Mouse (Mus musculus) heart, embryonic 12.5 days (tissue): ENCODE measurements around the gene Fhl3. TPM values are rescaled to one million over a fixed set of nuclear protein-coding genes. Genes with fewer than 3 reads are reported as not detected.
"Not testable (repeated sequence)": the region's sequence is repeated elsewhere in the genome, so short reads cannot be mapped to it uniquely, and the experiment has no call there.

Experiments
- ATAC-seq: fragments of 200-750 bp; cut with Nextera tagmentation; 2 replicates; pipeline ENCODE4 v1.8.0; 2017; ENCODE audit warnings: moderate TSS enrichment, moderate library complexity; ENCODE audit not compliant: insufficient number of reproducible peaks, low FRiP score
- H3K27ac ChIP-seq: fragments of 300-500 bp; sonication (generic); 2 replicates; pipeline ENCODE4 v1.5.1; 2016; ENCODE audit warnings: mild to moderate bottlenecking, moderate library complexity; ENCODE audit not compliant: poor library complexity, severe bottlenecking
- H3K27me3 ChIP-seq: fragments of 300-500 bp; sonication (generic); replicated peaks from 2 replicates; pipeline ENCODE4 v1.6.1; 2016; ENCODE audit warnings: mild to moderate bottlenecking, moderate library complexity
- H3K36me3 ChIP-seq: fragments of 300-500 bp; sonication (generic); 2 replicates; pipeline ENCODE4 v1.6.1; 2016; ENCODE audit warnings: mild to moderate bottlenecking, moderate library complexity
- H3K4me1 ChIP-seq: fragments of 300-500 bp; sonication (generic); replicated peaks from 2 replicates; pipeline ENCODE4 v1.6.1; 2016; ENCODE audit warnings: mild to moderate bottlenecking
- H3K4me2 ChIP-seq: fragments of 300-500 bp; sonication (generic); 2 replicates; pipeline ENCODE4 v1.6.1; 2016; ENCODE audit warnings: mild to moderate bottlenecking, moderate library complexity
- H3K4me3 ChIP-seq: fragments of 300-500 bp; sonication (generic); 2 replicates; pipeline ENCODE4 v1.5.1; 2016; ENCODE audit warnings: mild to moderate bottlenecking
- H3K9ac ChIP-seq: fragments of 300-500 bp; sonication (generic); 2 replicates; pipeline ENCODE4 v1.6.1; 2016; ENCODE audit warnings: mild to moderate bottlenecking, moderate library complexity
- H3K9me3 ChIP-seq: fragments of 300-500 bp; sonication (generic); replicated peaks from 2 replicates; pipeline ENCODE4 v1.6.1; 2016; ENCODE audit warnings: mild to moderate bottlenecking, moderate library complexity
- WGBS: fragments of 180-500 bp; shearing (Covaris S2); methylation state at CpG from one replicate; pipeline ENCODE4 v1.1.7; 2016; 5-methylcytosine and 5-hydroxymethylcytosine counted together
- polyA plus RNA-seq: library from polyadenylated mRNA; unstranded; fragments of >200 nt; fragmentation: Nextera tagmentation; extraction: Ambion mirVana; gene quantifications from 2 replicates; pipeline ENCODE4 v1.2.1, GENCODE M21; 2016

The Fhl3 gene
- polyA plus RNA-seq, 1 experiment from 2014 or later: 6.2 TPM

DNA sequence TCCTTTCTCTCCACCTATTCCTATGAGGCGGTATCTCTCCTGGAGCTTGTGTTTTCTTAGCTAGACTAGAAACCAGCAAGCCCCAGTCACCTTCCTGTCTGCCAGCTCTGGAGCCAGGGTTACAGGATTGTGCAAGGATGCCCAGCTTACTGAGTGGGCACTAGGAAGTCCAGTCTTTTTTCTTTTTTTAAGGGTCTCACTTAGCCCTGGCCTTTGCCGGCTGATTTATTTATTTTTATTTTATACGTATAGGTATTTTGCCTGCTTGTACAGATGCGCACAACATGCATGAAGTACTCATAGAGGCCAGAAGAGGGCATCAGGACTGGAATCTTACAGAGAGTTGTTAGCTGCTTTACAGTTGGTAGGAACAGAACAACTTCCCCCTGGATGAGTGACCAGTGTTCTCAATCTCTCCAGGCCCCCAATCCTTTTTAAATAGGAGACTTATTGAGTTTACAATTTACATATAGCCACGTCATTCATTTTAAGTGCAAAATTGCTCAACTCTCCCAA, 10.3 kb downstream of the Fhl3 start:
- peaks cover 45% of the 10 kb centered on the region for H3K4me1 ChIP-seq
- 6% methylated on average over 5 of the region's 5 CpGs for WGBS
- H3K4me3 ChIP-seq: no peak overlapping the region
- no peaks in the 10 kb centered on the region for H3K27me3 ChIP-seq
- H3K36me3 ChIP-seq: peaks cover 22% of the 10 kb centered on the region
- H3K9ac ChIP-seq: no peak overlapping the region
- H3K27ac ChIP-seq: no peak overlapping the region
- no peak for ATAC-seq
- H3K4me2 ChIP-seq: peak overlapping the region; percentile 76
- H3K9me3 ChIP-seq: no peaks in the 10 kb centered on the region

DNA sequence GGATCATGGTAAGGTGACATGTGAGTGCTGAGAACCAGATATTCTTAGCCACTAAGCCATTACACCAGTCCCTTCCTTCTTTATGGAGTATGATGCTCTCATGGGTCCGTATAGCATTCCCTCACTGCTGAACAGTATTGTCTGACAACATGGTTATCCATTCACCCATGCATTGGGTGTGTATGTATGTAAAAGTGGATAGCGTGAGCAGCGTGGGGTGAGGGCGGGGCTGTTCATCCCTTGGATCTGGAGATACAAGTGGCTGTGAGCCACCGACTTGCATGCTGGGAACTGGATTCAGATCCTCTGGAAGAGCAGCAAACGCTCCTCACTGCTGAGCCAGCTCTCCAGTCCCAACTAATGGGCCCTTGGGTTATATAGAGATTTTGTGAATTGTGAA, 12.1 kb downstream of the Fhl3 start:
- no peak for ATAC-seq
- Histone ChIP-seq H3K36me3 (peaks cover 21% of the 10 kb centered on the region), H3K27me3 (no peaks in the 10 kb centered on the region), H3K4me3 (no peak overlapping the region), H3K27ac (no peak overlapping the region), H3K4me2 (no peak overlapping the region), H3K9ac (no peak overlapping the region), H3K9me3 (no peaks in the 10 kb centered on the region), H3K4me1 (peaks cover 30% of the 10 kb centered on the region)
- 90% methylated on average over 6 of the region's 6 CpGs for WGBS

DNA sequence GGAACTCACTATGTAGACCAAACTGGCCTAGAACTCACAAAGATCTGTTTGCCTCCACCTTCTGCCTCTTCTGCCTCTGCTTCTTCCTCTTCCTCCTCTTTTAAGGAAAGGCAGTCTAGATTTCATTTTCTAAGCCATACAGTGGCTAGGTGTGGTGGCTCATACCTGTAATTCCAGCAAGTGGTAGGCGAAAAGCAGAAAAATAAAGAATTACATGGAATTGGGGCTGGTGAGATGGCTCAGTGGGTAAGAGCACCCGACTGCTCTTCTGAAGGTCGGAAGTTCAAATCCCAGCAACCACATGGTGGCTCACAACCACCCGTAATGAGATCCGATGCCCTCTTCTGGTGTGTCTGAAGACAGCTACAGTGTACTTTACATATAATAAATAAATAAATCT, 13.3 kb downstream of the Fhl3 start:
- H3K27me3 ChIP-seq, H3K9ac ChIP-seq, H3K9me3 ChIP-seq, H3K4me3 ChIP-seq, ATAC-seq, H3K4me2 ChIP-seq, H3K27ac ChIP-seq: not testable (repeated sequence)
- 61% methylated on average over 5 of the region's 5 CpGs for WGBS
- peaks cover 30% of the 10 kb centered on the region for H3K36me3 ChIP-seq
- peaks cover 22% of the 10 kb centered on the region for H3K4me1 ChIP-seq

DNA sequence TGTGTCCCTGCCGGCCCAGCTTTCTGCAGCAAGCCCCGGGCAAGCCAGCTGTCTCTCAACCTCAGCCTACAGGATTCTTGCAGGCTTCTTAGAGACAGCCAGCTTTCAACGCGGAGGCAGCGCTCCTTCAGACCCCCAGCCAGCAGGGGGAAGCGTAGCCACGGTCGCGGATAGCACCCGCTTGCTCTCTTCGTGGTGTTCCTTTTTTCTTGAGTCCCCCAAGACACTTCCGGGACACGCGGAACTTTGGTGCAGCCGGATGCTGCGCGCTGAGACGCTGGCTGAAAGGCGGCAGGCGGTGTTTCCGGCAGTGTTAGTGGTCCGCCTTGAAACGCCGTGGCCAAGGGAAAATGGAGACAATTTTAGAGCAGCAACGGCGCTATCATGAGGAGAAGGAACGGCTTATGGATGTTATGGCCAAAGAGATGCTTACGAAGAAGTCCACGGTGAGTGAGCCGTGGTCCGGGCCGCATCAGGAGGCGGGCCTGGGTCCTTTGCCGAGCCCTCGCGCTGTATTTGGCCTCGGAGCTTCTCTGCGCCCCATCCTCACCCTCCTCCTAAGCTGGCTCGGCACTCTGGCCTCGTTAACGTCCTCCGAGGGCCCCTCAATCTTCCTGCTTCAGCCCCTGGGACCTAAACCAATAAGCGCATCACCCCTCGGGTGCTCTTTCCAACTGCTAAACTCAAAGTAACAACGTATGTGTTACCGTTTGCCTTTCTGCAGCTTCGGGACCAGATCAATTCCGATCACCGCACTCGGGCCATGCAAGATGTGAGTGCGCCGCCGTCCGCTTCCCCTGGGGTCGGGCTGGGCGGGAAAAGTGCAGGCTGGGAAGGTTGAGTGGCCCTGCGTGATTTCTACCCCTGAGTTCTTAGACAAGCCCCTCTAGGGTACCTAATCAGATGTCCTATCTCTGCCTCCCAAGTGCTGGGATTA, 14.3 kb downstream of the Fhl3 start, which contains the start of gene Sf3a3:
Sf3a3 (plus strand) TSS at position 232 of the 937 bp plus-strand sequence.
- WGBS: under 1% methylated on average over 57 of the region's 57 CpGs
- Histone ChIP-seq H3K27me3 (no peaks in the 10 kb centered on the region), H3K27ac (peak within 1 kb of the TSS; percentile 67), H3K9me3 (no peaks in the 10 kb centered on the region), H3K9ac (peak within 1 kb of the TSS; percentile 98), H3K4me3 (peak within 1 kb of the TSS; percentile 97), H3K4me2 (peak within 1 kb of the TSS; percentile 86), H3K4me1 (peaks cover 13% of the 10 kb centered on the region), H3K36me3 (peaks cover 40% of the 10 kb centered on the region)
- peak; percentile 87 for ATAC-seq

DNA sequence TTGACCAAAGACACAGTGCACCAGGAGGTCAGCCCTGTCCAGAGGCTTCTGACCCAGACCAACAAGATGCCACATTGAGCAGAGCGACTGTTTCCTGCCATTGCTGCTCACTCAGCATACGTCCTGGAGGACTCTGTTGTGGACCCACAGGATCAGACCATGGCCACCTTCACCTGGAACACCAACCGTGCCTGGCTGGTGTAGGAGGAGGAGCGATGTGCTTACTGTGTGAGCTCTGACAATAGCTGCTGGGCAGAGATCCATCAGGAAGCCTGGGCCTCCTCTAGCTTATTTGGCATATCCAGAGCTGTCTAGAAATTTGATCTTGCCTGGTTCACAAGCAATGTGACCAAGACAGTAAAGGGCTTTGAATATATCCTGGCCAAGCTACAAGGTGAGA, 18.6 kb downstream of the Fhl3 start:
- H3K27ac ChIP-seq: no peak overlapping the region
- H3K4me1 ChIP-seq: peaks cover 6% of the 10 kb centered on the region
- H3K9ac ChIP-seq: no peak overlapping the region
- no peak for ATAC-seq
- no peak overlapping the region for H3K4me3 ChIP-seq
- no peaks in the 10 kb centered on the region for H3K27me3 ChIP-seq
- H3K4me2 ChIP-seq: no peak overlapping the region
- 95% methylated on average over 4 of the region's 4 CpGs for WGBS
- H3K36me3 ChIP-seq: peaks cover 83% of the 10 kb centered on the region
- no peaks in the 10 kb centered on the region for H3K9me3 ChIP-seq

DNA sequence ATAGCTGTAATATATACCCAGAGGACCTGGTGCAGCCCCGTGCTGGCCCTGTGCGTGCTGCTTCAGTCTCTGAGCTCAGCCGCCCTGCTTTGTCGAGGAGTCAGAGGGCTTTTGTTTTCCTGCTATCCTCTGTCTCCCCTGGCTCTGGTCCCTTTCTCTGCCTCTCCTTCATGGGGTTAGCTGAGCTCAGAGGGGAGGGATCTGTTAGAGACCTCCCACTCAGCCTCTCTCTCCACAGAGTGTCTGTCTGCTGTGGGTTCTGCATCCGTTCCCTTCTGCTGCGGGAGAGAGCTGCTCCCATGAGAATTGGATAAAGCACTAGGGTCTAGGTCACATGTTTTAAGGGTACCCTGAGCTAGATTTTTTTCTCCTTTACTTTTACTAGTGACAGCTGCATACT, 25.6 kb downstream of the Fhl3 start:
- no peaks in the 10 kb centered on the region for H3K4me1 ChIP-seq
- no peak overlapping the region for H3K4me3 ChIP-seq
- H3K9me3 ChIP-seq: no peaks in the 10 kb centered on the region
- no peak for ATAC-seq
- no peak overlapping the region for H3K9ac ChIP-seq
- H3K4me2 ChIP-seq: no peak overlapping the region
- no peaks in the 10 kb centered on the region for H3K27me3 ChIP-seq
- WGBS: 89% methylated on average over 6 of the region's 6 CpGs
- peaks cover 99% of the 10 kb centered on the region for H3K36me3 ChIP-seq
- H3K27ac ChIP-seq: no peak overlapping the region

DNA sequence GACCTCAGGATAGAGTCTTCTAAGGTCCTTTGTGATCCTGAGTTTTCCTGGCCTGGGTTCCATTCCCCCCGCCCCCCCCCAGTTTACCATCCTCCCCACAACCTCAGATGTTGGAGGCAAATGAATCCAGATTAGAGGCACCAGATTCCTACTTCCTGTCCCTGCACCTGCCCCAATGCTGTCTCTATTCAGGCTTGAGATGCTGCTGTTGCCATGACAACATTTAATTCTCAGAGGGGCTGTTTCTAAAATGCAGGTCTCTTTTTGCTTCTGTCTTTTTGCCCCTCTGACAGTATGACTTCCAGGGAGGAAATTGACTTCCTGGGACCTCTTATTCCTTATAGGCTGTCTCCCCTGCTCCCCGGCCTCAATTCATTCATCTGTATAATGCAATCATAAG, 36.5 kb downstream of the Fhl3 start:
- no peak overlapping the region for H3K4me2 ChIP-seq
- ATAC-seq: no peak
- WGBS: 71% methylated on average over 2 of the region's 2 CpGs

DNA sequence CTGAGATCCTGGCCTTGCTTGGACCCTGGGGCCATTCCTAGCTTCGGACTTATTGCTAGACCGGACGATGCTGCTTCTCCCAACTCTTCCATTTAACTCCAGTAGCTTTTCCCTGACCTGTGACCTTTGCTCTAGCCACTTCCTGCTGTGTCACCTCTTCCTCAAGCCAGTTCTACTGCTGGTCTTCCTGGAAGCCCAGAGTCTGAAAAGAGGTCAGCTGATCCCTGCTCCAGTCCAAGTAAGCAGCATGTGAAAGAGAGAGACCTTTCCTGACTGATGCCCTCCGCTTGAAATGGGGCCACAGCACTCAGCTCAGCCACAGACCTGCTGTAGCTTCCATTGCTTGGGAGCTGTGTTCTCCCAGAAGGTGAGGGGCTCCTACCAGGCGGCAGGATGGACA, 37.0 kb downstream of the Fhl3 start:
- Histone ChIP-seq H3K9me3 (no peaks in the 10 kb centered on the region), H3K27ac (no peak overlapping the region), H3K36me3 (peaks cover 14% of the 10 kb centered on the region), H3K4me1 (peaks cover 13% of the 10 kb centered on the region; the same call in 1 of the 2 replicates), H3K27me3 (no peaks in the 10 kb centered on the region), H3K4me2 (no peak overlapping the region), H3K9ac (no peak overlapping the region), H3K4me3 (no peak overlapping the region)
- no peak for ATAC-seq
- WGBS: 78% methylated on average over 5 of the region's 5 CpGs

More for the DNA sequence above, 36.5 kb downstream of the Fhl3 start:
- no peak overlapping the region for H3K27ac ChIP-seq
- peaks cover 8% of the 10 kb centered on the region; the same call in 1 of the 2 replicates for H3K4me1 ChIP-seq
- H3K9me3 ChIP-seq: no peaks in the 10 kb centered on the region
- H3K4me3 ChIP-seq: no peak overlapping the region
- H3K27me3 ChIP-seq: no peaks in the 10 kb centered on the region
- peaks cover 18% of the 10 kb centered on the region for H3K36me3 ChIP-seq
- H3K9ac ChIP-seq: no peak overlapping the region

DNA sequence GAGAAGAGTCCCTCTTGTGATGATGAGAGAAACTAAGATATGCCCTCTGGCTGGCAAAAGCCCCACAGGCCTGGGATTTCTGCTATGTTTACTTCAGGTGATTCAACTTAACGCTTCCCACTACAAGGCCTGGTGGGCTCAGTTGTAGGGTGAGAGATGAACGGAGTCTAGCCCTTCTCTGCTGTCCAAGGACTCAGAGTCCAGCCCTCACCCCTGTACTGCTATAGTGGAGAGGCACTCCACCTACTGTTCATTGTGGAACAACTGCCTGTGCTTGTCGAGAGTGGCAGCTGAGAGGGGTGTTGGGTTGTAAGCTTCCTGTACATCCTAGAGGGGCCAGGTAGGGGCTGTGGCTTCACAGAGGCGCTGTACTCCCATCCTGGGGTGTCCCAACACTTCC, 37.5 kb downstream of the Fhl3 start:
- 61% methylated on average over 4 of the region's 4 CpGs for WGBS
- H3K4me3 ChIP-seq: no peak overlapping the region
- peaks cover 9% of the 10 kb centered on the region for H3K36me3 ChIP-seq
- no peak for ATAC-seq
- no peak overlapping the region for H3K27ac ChIP-seq
- no peaks in the 10 kb centered on the region for H3K9me3 ChIP-seq
- H3K27me3 ChIP-seq: no peaks in the 10 kb centered on the region
- no peak overlapping the region for H3K4me2 ChIP-seq
- H3K4me1 ChIP-seq: peaks cover 13% of the 10 kb centered on the region; the same call in 1 of the 2 replicates
- no peak overlapping the region for H3K9ac ChIP-seq

DNA sequence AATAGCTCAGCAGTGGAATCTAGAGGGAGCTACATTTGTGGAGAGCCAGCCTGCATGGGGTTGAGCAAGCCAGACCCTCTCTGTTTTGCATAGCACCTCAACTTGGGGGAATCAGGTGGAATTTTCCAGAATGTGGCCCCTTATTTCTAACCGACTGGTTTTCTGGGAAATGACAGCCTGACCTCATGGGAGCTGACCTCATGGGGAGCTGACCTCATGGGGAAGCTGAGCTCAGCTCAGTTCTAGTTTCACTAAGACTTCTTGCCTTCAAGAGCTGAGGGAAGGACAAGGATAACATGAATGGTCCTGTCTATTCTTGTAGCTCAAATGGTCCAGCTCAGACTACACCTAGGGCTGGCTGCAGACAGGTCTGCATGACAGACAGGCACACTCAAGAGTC, 38.3 kb downstream of the Fhl3 start:
- Histone ChIP-seq H3K4me3 (no peak overlapping the region), H3K4me1 (peaks cover 13% of the 10 kb centered on the region; the same call in 1 of the 2 replicates), H3K9ac (no peak overlapping the region), H3K36me3 (peaks cover 1% of the 10 kb centered on the region; the same call in 1 of the 2 replicates), H3K9me3 (no peaks in the 10 kb centered on the region), H3K4me2 (no peak overlapping the region), H3K27ac (no peak overlapping the region), H3K27me3 (no peaks in the 10 kb centered on the region)
- 52% methylated on average over 1 of the region's 1 CpGs for WGBS
- no peak for ATAC-seq
